Mouse (Mus musculus): ENCODE data around the gene Gpr15. TPM values are rescaled to one million over a fixed set of nuclear protein-coding genes. Genes with fewer than 3 reads are reported as not detected.

Gpr15 gene
- polyA plus RNA-seq, 1 experiment = not detected

DNA sequence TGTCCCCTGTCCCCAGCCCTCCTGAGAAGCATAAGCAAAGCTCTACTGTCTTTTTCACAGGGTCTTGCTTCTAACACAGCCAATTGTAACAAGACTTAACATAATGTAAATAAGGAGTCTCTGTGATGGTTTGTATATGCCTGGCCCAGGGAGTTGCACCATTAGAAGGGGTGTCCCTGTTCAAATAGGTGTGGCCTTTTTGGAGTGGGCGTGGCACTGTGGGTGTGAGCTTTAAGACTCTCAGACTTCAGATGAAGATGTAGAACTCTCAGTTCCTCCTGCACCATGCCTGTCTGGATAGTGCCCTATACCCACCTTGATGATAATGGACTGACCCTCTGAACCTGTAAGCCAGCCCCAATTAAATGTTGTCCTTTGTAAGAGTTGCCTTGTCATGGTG, 19.9 kb upstream of the Gpr15 start:
- no peak overlapping the region for H3K27ac ChIP-seq (ENCODE audit: insufficient read depth, low read length)
- H3K27me3 ChIP-seq (ENCODE audit: control insufficient read depth, insufficient read depth, low read length, poor library complexity, severe bottlenecking) = no peaks in the 10 kb centered on the region
- H3K4me3 ChIP-seq (ENCODE audit: low read depth, low read length) = no peak overlapping the region
- H3K9me3 ChIP-seq (replicated peaks; ENCODE audit: control insufficient read depth, insufficient read depth, low read length, poor library complexity, severe bottlenecking) = no peaks in the 10 kb centered on the region
- TF ChIP-seq CTCF (IDR thresholded peaks at IDR 0.05; ENCODE audit: low read depth, low read length) (no peak), EP300 (IDR thresholded peaks at IDR 0.05; ENCODE audit: insufficient read depth, low read depth, low read length) (no peak), POLR2A (IDR thresholded peaks at IDR 0.05; ENCODE audit: insufficient read depth, low read length) (no peak)
- no peaks in the 10 kb centered on the region for H3K4me1 ChIP-seq (ENCODE audit: control insufficient read depth, insufficient read depth, low read length)
- no peak overlapping the region for H3K9ac ChIP-seq (ENCODE audit: low read depth, poor library complexity, severe bottlenecking)
- no peaks in the 10 kb centered on the region for H3K36me3 ChIP-seq (ENCODE audit: control insufficient read depth, insufficient read depth, low read length, poor library complexity, severe bottlenecking)

DNA sequence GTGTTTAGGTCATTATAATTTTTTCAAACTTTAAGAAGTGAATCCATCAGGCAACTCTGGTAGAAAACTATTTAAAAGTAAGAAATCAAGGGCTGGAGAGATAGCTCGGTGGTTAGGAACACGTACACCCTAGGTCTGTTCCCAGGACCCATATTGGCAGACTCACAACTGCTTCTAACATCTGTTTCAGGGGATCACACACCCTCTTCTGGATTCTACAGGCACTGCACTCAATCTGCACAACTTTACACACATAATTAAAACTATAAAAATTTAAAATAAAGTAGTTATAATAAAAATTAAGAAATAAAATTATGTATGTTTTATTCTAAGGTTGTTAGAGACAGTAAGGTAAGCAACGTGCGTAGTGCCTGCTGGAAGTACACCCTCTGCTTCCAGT, 19.3 kb upstream of the Gpr15 start:
- no peaks in the 10 kb centered on the region for H3K9me3 ChIP-seq (replicated peaks; ENCODE audit: control insufficient read depth, insufficient read depth, low read length, poor library complexity, severe bottlenecking)
- no peaks in the 10 kb centered on the region for H3K27me3 ChIP-seq (ENCODE audit: control insufficient read depth, insufficient read depth, low read length, poor library complexity, severe bottlenecking)
- peaks cover 2% of the 10 kb centered on the region for H3K36me3 ChIP-seq (ENCODE audit: control insufficient read depth, insufficient read depth, low read length, poor library complexity, severe bottlenecking)
- H3K4me3 ChIP-seq (ENCODE audit: low read depth, low read length) = no peak overlapping the region
- no peak overlapping the region for H3K27ac ChIP-seq (ENCODE audit: insufficient read depth, low read length)
- no peak overlapping the region for H3K9ac ChIP-seq (ENCODE audit: low read depth, poor library complexity, severe bottlenecking)
- no peak for TF ChIP-seq POLR2A (IDR thresholded peaks at IDR 0.05; ENCODE audit: insufficient read depth, low read length)
- no peak for TF ChIP-seq EP300 (IDR thresholded peaks at IDR 0.05; ENCODE audit: insufficient read depth, low read depth, low read length)
- TF ChIP-seq CTCF (IDR thresholded peaks at IDR 0.05; ENCODE audit: low read depth, low read length) = no peak
- no peaks in the 10 kb centered on the region for H3K4me1 ChIP-seq (ENCODE audit: control insufficient read depth, insufficient read depth, low read length)

DNA sequence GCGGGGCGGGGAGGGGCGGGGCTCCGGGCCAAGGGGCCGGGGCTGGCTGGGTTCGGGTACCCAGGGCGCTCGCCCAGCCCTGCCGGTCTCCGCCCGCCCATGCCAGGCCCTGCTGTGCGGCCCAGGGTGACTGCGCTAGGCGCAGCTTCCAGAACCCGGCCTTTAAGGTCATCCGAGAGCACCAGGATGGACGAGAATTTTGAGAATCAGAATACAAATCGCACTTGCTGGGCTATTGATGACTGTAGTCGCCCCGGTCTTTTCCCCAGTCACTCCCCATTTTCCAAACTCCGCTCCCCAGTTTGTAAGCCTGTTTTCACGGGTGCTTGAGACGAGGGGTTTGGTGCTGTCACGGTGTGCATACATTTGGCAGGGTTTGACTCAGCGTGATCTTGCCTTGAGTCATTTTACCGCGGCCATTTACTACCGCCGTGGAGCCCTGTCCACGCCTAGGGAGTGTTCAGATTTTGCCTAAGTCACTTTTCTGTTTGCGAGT, 9.4 kb upstream of the Gpr15 start:
- Histone ChIP-seq H3K36me3 (ENCODE audit: control insufficient read depth, insufficient read depth, low read length, poor library complexity, severe bottlenecking) (peaks cover 12% of the 10 kb centered on the region), H3K9me3 (replicated peaks; ENCODE audit: control insufficient read depth, insufficient read depth, low read length, poor library complexity, severe bottlenecking) (no peaks in the 10 kb centered on the region), H3K27ac (ENCODE audit: insufficient read depth, low read length) (no peak overlapping the region), H3K9ac (ENCODE audit: low read depth, poor library complexity, severe bottlenecking) (peak overlapping the region; percentile 79), H3K4me1 (ENCODE audit: control insufficient read depth, insufficient read depth, low read length) (no peaks in the 10 kb centered on the region), H3K4me3 (ENCODE audit: low read depth, low read length) (peak overlapping the region; percentile 76), H3K27me3 (ENCODE audit: control insufficient read depth, insufficient read depth, low read length, poor library complexity, severe bottlenecking) (no peaks in the 10 kb centered on the region)
- TF ChIP-seq POLR2A (IDR thresholded peaks at IDR 0.05; ENCODE audit: insufficient read depth, low read length) = no peak
- no peak for TF ChIP-seq EP300 (IDR thresholded peaks at IDR 0.05; ENCODE audit: insufficient read depth, low read depth, low read length)
- no peak for TF ChIP-seq CTCF (IDR thresholded peaks at IDR 0.05; ENCODE audit: low read depth, low read length)

DNA sequence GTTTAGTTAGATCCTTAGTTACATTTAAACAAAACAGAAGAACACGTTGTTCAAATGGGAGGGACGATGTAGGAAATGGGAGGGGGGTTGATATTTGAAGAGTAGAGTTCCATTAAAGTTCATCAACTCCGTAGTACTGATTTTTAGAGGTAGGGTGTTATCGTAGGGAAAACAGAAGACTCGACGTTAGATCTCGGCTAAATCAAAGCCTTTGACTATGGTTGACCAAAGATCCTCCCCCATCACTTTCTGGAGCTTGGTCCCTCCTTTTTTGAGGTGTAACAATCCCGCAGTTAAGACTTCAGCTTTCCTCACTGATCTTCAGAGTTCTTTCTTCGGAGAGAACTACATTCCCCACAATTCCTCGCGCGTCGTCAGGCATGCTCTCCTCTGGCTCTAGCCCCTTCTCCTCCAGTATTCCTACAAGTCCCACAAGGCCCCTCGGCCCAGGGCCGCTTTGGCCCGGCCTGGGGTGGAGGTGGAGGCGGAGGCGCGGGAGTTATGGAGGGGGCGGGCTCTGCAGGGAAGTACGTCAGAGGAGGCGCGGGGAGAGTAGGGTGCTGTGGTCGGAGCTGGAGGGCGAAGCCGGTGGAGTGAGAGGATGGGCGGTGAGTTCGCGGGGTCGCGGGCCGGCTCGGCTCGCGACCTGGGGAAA, 8.7 kb upstream of the Gpr15 start, which contains the start of gene Cldnd1:
Gene Cldnd1 (plus strand): TSS at position 434 of the 655 bp plus-strand sequence.
- no peaks in the 10 kb centered on the region for H3K27me3 ChIP-seq (ENCODE audit: control insufficient read depth, insufficient read depth, low read length, poor library complexity, severe bottlenecking)
- no peaks in the 10 kb centered on the region for H3K9me3 ChIP-seq (replicated peaks; ENCODE audit: control insufficient read depth, insufficient read depth, low read length, poor library complexity, severe bottlenecking)
- H3K27ac ChIP-seq (ENCODE audit: insufficient read depth, low read length) = no peak within 1 kb of the TSS
- H3K4me1 ChIP-seq (ENCODE audit: control insufficient read depth, insufficient read depth, low read length) = no peaks in the 10 kb centered on the region
- TF ChIP-seq EP300 (IDR thresholded peaks at IDR 0.05; ENCODE audit: insufficient read depth, low read depth, low read length) = no peak
- peak; percentile 44 for TF ChIP-seq POLR2A (IDR thresholded peaks at IDR 0.05; ENCODE audit: insufficient read depth, low read length)
- TF ChIP-seq CTCF (IDR thresholded peaks at IDR 0.05; ENCODE audit: low read depth, low read length) = no peak
- peaks cover 11% of the 10 kb centered on the region; the same call in 1 of the 2 replicates for H3K36me3 ChIP-seq (ENCODE audit: control insufficient read depth, insufficient read depth, low read length, poor library complexity, severe bottlenecking)
- peak within 1 kb of the TSS; percentile 76 for H3K4me3 ChIP-seq (ENCODE audit: low read depth, low read length)
- peak within 1 kb of the TSS; percentile 79 for H3K9ac ChIP-seq (ENCODE audit: low read depth, poor library complexity, severe bottlenecking)

DNA sequence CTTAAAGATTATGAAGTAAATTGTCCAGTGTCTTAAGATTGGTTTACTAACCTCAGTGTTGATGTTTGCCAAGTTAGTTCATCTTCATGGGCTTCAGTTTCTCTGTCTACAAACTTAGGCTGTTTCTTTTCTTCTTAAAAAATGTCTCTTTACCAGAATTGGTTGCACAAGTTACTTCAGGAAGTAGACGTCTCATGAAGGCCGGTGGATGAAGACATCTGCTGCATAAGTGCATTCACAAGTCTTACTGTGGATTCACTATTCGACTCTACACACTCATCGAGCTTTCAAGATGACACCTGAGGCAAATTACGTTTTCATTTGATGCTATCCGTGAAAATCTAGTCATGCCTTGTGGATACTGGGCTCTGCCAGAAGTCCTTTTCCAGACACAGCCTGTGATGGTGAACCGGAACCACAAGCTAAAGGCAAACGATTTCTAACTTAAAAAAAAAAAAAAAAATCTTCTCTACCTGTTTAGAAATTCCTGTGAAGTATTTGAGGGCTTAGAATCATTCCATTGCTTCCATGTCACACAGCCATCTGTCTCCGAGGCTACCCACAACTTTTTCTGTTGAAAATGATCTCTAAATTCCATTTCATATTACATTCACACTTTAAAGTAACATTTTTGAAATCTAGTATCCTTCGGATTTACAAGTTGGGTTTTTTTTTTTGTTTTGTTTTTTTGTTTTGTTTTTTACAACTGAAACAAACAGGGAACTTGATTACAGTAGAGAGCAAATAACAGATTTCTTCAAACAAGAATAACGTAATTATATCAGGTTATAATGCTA, 8.0 kb upstream of the Gpr15 start:
- H3K27ac ChIP-seq (ENCODE audit: insufficient read depth, low read length) = no peak overlapping the region
- TF ChIP-seq EP300 (IDR thresholded peaks at IDR 0.05; ENCODE audit: insufficient read depth, low read depth, low read length) (no peak), POLR2A (IDR thresholded peaks at IDR 0.05; ENCODE audit: insufficient read depth, low read length) (no peak), CTCF (IDR thresholded peaks at IDR 0.05; ENCODE audit: low read depth, low read length) (no peak)
- H3K4me3 ChIP-seq (ENCODE audit: low read depth, low read length) = no peak overlapping the region
- no peaks in the 10 kb centered on the region for H3K9me3 ChIP-seq (replicated peaks; ENCODE audit: control insufficient read depth, insufficient read depth, low read length, poor library complexity, severe bottlenecking)
- no peak overlapping the region for H3K9ac ChIP-seq (ENCODE audit: low read depth, poor library complexity, severe bottlenecking)
- no peaks in the 10 kb centered on the region for H3K4me1 ChIP-seq (ENCODE audit: control insufficient read depth, insufficient read depth, low read length)
- no peaks in the 10 kb centered on the region for H3K27me3 ChIP-seq (ENCODE audit: control insufficient read depth, insufficient read depth, low read length, poor library complexity, severe bottlenecking)
- H3K36me3 ChIP-seq (ENCODE audit: control insufficient read depth, insufficient read depth, low read length, poor library complexity, severe bottlenecking) = peaks cover 4% of the 10 kb centered on the region; the same call in 1 of the 2 replicates

DNA sequence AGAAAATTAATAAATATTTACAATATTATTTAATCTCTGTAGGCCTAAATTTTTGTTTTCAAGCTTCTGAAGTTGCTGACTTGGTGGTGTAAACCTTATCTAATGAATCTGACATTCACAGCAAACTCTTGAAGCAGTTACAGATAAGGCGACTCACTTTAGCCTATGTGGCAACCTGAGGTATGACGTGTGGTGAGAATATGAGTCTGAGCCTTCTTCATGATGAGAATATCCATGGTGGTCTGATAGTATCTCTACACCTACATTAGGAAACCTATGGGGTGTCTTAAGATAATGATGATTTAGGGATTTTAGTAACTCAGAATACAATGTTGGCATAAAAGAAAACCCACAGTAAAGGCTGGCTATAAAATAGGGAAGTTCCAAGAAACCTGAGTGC, 3.4 kb upstream of the Gpr15 start:
- Histone ChIP-seq H3K36me3 (ENCODE audit: control insufficient read depth, insufficient read depth, low read length, poor library complexity, severe bottlenecking) (no peaks in the 10 kb centered on the region), H3K9ac (ENCODE audit: low read depth, poor library complexity, severe bottlenecking) (no peak overlapping the region), H3K27ac (ENCODE audit: insufficient read depth, low read length) (no peak overlapping the region), H3K4me1 (ENCODE audit: control insufficient read depth, insufficient read depth, low read length) (no peaks in the 10 kb centered on the region), H3K27me3 (ENCODE audit: control insufficient read depth, insufficient read depth, low read length, poor library complexity, severe bottlenecking) (no peaks in the 10 kb centered on the region), H3K4me3 (ENCODE audit: low read depth, low read length) (no peak overlapping the region), H3K9me3 (replicated peaks; ENCODE audit: control insufficient read depth, insufficient read depth, low read length, poor library complexity, severe bottlenecking) (no peaks in the 10 kb centered on the region)
- TF ChIP-seq CTCF (IDR thresholded peaks at IDR 0.05; ENCODE audit: low read depth, low read length) (no peak), EP300 (IDR thresholded peaks at IDR 0.05; ENCODE audit: insufficient read depth, low read depth, low read length) (no peak), POLR2A (IDR thresholded peaks at IDR 0.05; ENCODE audit: insufficient read depth, low read length) (no peak)

All from ES-Bruce4 (cell line).